ENCODE assay signal across 8 mouse cellular contexts in genomic region chr5:73293458-73293827, GRCm38 (mm10). TPM values are rescaled to one million over a fixed set of nuclear protein-coding genes. Genes with fewer than 3 reads are reported as not detected.
DNase-seq lines count a peak whose midpoint lies in the region; ATAC-seq and TF ChIP-seq lines count a peak whose summit lies in the region.

No protein-coding gene starts in this region.

- ATAC-seq in forebrain, embryonic 13.5 days = no peak
- no peak for ATAC-seq in liver, embryonic 13.5 days (ENCODE audit: low read depth)

- H3K9me3 ChIP-seq in forebrain, embryonic 13.5 days (replicated peaks) = no peaks in the 10 kb centered on the region
- H3K9me3 ChIP-seq in liver, embryonic 13.5 days (replicated peaks) = no peaks in the 10 kb centered on the region

- TF ChIP-seq CTCF in gastrocnemius, adult 2 months (IDR thresholded peaks at IDR 0.05) = no peak

- peaks cover 24% of the 10 kb centered on the region for H3K36me3 ChIP-seq in forebrain, embryonic 13.5 days (ENCODE audit: poor library complexity, severe bottlenecking)
- H3K36me3 ChIP-seq in liver, embryonic 13.5 days = peaks cover 27% of the 10 kb centered on the region

- WGBS in forebrain, embryonic 13.5 days = 13% methylated on average over 8 of the region's 8 CpGs
- WGBS in liver, embryonic 13.5 days (ENCODE audit: insufficient replicate concordance) = 5% methylated on average over 8 of the region's 8 CpGs

- no peaks in the 10 kb centered on the region for H3K27me3 ChIP-seq in forebrain, embryonic 13.5 days
- no peaks in the 10 kb centered on the region for H3K27me3 ChIP-seq in liver, embryonic 13.5 days

- peak overlapping the region; percentile 78 for H3K4me2 ChIP-seq in forebrain, embryonic 13.5 days
- peak overlapping the region; percentile 70 for H3K4me2 ChIP-seq in liver, embryonic 13.5 days

- H3K27ac ChIP-seq in gastrocnemius, adult 2 months = peak overlapping the region; percentile 99
- H3K27ac ChIP-seq in forebrain, embryonic 13.5 days = no peak overlapping the region; the same call in 1 of the 2 replicates
- peak overlapping the region; percentile 94 for H3K27ac ChIP-seq in liver, embryonic 13.5 days

- H3K4me3 ChIP-seq in gastrocnemius, adult 2 months = peak overlapping the region; percentile 88
- H3K4me3 ChIP-seq in forebrain, embryonic 13.5 days = peak overlapping the region; percentile 59
- peak overlapping the region; percentile 82 for H3K4me3 ChIP-seq in liver, embryonic 13.5 days (replicated peaks)

- H3K4me1 ChIP-seq in forebrain, embryonic 13.5 days = peaks cover 16% of the 10 kb centered on the region
- peaks cover 31% of the 10 kb centered on the region for H3K4me1 ChIP-seq in liver, embryonic 13.5 days (replicated peaks)

- no peak for DNase-seq in gastrocnemius, adult 2 months
- DNase-seq in gastrocnemius, adult 18-20 months (ENCODE audit: low spot score) = no peak
- peak; percentile 55 for DNase-seq in A20 (ENCODE audit: low read depth, low spot score)
- DNase-seq in liver, embryonic 13.5 days = no peak
- DNase-seq in adrenal gland, adult 2 months = no peak
- no peak for DNase-seq in ovary, postnatal 10 days (ENCODE audit: low spot score)
- no peak for DNase-seq in frontal cortex, postnatal 14 days (ENCODE audit: low spot score in 2 of 2)

- peak overlapping the region; percentile 80 for H3K9ac ChIP-seq in forebrain, embryonic 13.5 days
- H3K9ac ChIP-seq in liver, embryonic 13.5 days = peak overlapping the region; percentile 92

- intact Hi-C loops in gastrocnemius, adult 2 months (cut with DNase I) = loop anchor here (5.0 kb wide), 2 partner anchors 36 to 89 kb away; partner anchors contain the start of gene Fryl

RNA-seq across cellular contexts. Expression of gene Ociad1, which starts 0.9 kb away (rescaled TPM):
- 100 to 1,000 TPM; 147 to 166 TPM for total RNA-seq in gastrocnemius, adult 2 months (2021)
- 100 to 1,000 TPM; 142 to 150 TPM for total RNA-seq in gastrocnemius, adult 18-20 months (2021)
- 212 and 221 TPM in 2 replicates for polyA plus RNA-seq in forebrain, embryonic 13.5 days (2015; fragmentation: Nextera tagmentation; extraction: Ambion mirVana)
- polyA plus RNA-seq in liver, embryonic 13.5 days (2015; fragmentation: Nextera tagmentation; extraction: Ambion mirVana) = 144 and 158 TPM in 2 replicates
- total RNA-seq in adrenal gland, adult 2 months (2021) = 100 to 1,000 TPM; 238 to 275 TPM
- 113 and 114 TPM in 2 replicates for polyA plus RNA-seq in adrenal gland, adult 2 months (2012; rRNA removed)

RNA-seq across cellular contexts. Expression of gene Fryl, which starts 37.0 kb away (rescaled TPM):
- 10 to 100 TPM; 14.6 to 23.5 TPM for total RNA-seq in gastrocnemius, adult 2 months (2021)
- 10 to 100 TPM; 13.5 to 14.0 TPM for total RNA-seq in gastrocnemius, adult 18-20 months (2021)
- 46.1 and 46.7 TPM in 2 replicates for polyA plus RNA-seq in forebrain, embryonic 13.5 days (2015; fragmentation: Nextera tagmentation; extraction: Ambion mirVana)
- polyA plus RNA-seq in liver, embryonic 13.5 days (2015; fragmentation: Nextera tagmentation; extraction: Ambion mirVana) = 44.2 and 44.5 TPM in 2 replicates
- total RNA-seq in adrenal gland, adult 2 months (2021) = 10 to 100 TPM; 31.5 to 43.3 TPM
- 40.7 and 41.3 TPM in 2 replicates for polyA plus RNA-seq in adrenal gland, adult 2 months (2012; rRNA removed)

RNA-seq across cellular contexts. Expression of gene Ociad2, which starts 47.4 kb away (rescaled TPM):
- 10 to 100 TPM; 36.9 to 56.5 TPM for total RNA-seq in gastrocnemius, adult 2 months (2021)
- 10 to 100 TPM; 67.0 to 74.9 TPM for total RNA-seq in gastrocnemius, adult 18-20 months (2021)
- polyA plus RNA-seq in forebrain, embryonic 13.5 days (2015; fragmentation: Nextera tagmentation; extraction: Ambion mirVana) = 13.5 and 16.7 TPM in 2 replicates
- 5.3 and 6.0 TPM in 2 replicates for polyA plus RNA-seq in liver, embryonic 13.5 days (2015; fragmentation: Nextera tagmentation; extraction: Ambion mirVana)
- total RNA-seq in adrenal gland, adult 2 months (2021) = 10 to 100 TPM; 19.3 to 32.9 TPM
- polyA plus RNA-seq in adrenal gland, adult 2 months (2012; rRNA removed) = 0.83 and 1.1 TPM in 2 replicates
